Mouse (Mus musculus): ENCODE measurements around the gene Fdxr.
A peak's percentile ranks its signal among the peaks of the same experiment; 100 is the strongest.

Gene Fdxr

DNA sequence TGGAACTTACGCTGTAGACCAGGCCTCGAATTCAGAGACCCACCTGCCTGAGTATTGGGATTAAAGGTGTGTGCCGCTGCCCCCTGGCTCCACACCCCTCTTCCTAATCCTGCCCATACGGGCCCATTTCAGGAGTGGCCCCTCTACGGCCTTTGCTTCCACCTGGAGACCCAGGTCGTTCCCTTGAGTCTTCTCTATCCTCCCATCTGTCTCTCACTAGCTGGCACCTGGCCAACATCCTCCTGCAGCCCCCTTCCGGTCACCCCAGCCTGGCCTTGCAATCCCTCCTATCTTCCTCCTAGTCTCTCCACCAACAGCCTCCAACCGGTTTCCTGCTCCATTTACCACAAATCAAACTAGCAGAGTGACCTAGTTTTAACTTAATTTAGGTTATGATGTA, 13.0 kb upstream of the Fdxr start:
- no peak for DNase-seq (ENCODE audit: low spot score in 2 of 2)

DNA sequence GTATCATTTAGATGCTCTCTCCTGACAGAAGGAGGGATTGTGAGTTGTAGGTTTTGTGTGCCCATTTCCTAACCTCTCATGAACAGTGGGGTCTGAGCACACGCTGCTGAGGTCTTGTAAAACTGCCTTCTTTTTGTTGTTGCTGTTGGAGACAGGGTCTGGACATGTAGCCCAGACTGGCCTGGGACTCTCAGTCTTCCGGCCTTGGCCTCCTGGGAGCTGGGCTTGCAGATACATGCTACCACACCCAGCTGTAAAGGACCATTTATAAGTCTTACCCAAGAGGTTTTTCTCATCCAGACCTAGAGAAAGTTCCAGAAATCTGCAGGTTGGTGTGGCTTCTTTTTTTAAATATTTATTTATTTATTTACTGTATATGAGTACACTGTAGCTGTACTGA, 11.5 kb upstream of the Fdxr start:
- no peak for DNase-seq (ENCODE audit: low spot score in 2 of 2)

DNA sequence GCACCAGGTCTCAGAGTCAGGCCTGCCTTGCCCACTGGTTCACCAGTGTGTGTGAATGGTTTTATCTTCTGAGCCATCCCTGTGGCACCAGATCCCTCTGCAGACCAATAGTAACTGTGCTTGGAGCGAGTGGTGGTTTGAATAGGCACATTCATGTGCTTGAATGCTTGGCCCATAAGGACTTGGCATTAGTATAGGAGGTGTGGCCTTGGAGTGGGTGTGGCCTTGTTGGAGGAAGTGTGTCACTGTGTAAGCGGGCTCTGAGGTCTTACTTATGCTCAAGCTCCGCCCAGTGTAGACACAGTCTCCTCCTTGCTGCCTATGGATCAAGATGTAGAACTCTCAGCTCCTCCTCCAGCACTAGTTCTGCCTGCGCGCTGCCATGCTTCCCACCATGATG, 10.5 kb upstream of the Fdxr start:
- no peak for DNase-seq (ENCODE audit: low spot score in 2 of 2)

- no peak for DNase-seq (ENCODE audit: low spot score in 2 of 2)
These were observed 9.5 kb upstream of the Fdxr start for GRCm38 (mm10) chr11:115286201-115286993.

DNA sequence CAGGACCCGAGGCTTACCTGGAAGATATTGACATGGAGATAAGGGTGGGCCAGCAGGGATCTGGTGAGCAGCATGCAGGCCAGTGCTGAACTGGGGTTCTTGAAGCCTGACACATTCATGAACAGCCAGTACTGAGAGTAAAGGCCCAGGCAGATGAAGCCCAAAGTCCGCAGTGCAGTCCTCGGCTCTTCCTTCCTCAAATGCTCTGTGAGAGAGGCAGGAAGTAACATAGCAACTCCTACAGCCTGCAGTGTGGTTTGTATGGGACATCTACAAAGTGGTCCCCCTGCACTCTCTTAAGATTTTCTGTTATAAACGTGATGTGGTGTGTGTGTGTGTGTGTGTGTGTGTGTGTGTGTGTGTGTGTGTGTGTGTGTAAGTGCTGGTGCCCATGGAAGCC, 8.4 kb upstream of the Fdxr start:
- no peak for DNase-seq (ENCODE audit: low spot score in 2 of 2)

- DNase-seq (ENCODE audit: low spot score in 2 of 2), result no peak
These were observed 7.2 kb upstream of the Fdxr start for GRCm38 (mm10) chr11:115283891-115284620.

GRCm38 (mm10) chr11:115283486-115283765, 6.6 kb upstream of the Fdxr start:
- no peak for DNase-seq (ENCODE audit: low spot score in 2 of 2)

GRCm38 (mm10) chr11:115282723-115283485, 6.1 kb upstream of the Fdxr start:
- DNase-seq (ENCODE audit: low spot score in 2 of 2), result no peak

DNA sequence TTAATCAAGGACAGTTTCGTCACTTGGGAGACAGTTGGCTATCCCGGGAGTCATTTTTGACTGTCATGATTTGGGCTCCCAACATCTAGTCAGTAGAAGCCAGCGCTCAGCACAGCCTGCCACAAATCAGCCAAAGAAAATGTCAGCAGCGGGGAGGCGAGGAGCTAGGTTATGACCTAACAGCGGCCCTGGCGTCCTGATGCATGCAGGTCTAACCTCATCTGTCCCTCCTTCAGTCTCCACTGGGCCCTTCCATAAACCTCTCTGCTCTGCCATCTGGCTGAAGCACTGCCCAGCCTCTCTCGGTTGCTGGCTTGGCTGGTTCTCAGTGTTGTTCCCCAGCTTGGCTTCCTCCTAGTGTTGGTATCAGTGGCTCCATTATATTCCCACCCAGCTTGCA, 5.4 kb upstream of the Fdxr start:
- no peak for DNase-seq (ENCODE audit: low spot score in 2 of 2)

DNA sequence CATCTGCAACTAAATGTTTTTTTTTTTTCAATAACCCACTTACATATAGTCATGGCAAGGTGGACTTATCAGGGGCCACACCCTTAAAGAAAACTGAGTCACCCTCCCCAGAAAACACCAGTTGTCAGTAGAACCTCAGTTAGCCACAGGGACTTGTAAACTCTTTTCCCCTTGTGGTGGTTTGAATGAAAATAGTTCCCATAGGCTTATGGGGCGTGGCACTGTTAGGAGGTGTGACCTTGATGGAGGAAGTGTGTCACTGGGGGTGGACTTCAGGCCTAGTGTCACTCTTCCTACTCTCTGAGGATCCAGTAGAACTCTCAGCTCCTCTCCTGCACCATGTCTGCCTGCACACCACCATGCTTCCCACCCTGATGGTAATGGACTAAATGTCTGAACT, 2.9 kb upstream of the Fdxr start:
- no peak for DNase-seq (ENCODE audit: low spot score in 2 of 2)

- no peak for DNase-seq (ENCODE audit: low spot score in 2 of 2)
These were observed 1.3 kb upstream of the Fdxr start for GRCm38 (mm10) chr11:115278176-115278575.

DNA sequence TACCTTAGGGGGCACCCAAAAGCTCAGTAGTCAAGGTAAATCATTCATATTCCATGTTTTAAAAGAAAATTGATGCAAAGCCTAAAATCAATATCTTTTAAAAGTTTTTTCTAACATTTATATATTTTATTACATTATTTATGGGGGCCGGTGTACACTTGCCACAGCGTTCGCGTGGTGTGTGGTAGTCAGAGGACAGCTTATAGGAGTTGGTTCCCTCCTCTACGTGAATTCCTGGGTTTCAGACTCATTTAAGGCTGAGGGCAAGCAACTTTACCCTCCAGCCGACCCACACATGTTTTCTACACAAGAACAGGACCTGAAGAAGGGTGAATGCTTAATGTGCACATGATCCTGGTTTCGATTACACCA, 740 bp upstream of the Fdxr start:
- no peak for DNase-seq (ENCODE audit: low spot score in 2 of 2)

DNA sequence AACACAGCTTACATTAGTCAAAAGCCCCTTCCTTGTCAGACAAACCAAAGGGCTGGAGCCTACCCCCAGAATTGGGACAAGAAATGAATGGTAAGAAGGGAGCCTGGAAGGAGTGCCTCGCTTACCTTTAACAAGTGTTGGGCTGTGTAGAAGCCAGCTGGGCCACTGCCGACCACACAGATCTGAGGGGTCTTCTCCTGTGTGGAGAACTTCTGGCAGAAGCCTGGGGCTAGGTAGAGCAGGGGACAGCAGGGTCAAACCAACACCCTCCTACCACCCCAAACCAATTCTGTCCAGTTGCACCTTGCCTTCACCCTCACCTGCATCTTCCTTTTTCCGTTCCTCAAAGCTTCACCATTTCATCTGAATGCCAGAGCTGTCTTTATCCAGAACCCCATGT, 896 bp downstream of the Fdxr start:
- no peak for DNase-seq (ENCODE audit: low spot score in 2 of 2)

DNA sequence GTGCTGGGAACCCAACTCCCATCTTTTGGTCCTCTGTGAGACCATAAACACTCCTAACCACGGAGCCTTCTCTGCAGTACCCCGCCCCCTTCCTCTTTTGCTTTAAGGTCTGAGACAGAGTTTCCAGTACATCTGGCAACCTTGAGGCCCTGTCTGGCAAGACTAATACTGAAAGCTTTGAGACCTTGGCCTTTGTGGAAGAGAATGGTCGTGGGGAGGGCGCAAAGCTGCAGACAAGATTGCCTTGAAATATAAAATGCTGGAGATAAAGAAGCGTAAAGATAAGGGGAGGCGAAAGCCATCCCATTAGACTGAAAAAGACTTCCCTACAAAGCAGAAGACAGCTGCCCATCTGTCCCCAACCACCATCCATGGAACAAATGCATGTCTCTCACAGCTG, 1.3 kb downstream of the Fdxr start:
- DNase-seq (ENCODE audit: low spot score in 2 of 2), result no peak

GRCm38 (mm10) chr11:115274771-115275170, 2.1 kb downstream of the Fdxr start:
- no peak for DNase-seq (ENCODE audit: low spot score in 2 of 2)

DNA sequence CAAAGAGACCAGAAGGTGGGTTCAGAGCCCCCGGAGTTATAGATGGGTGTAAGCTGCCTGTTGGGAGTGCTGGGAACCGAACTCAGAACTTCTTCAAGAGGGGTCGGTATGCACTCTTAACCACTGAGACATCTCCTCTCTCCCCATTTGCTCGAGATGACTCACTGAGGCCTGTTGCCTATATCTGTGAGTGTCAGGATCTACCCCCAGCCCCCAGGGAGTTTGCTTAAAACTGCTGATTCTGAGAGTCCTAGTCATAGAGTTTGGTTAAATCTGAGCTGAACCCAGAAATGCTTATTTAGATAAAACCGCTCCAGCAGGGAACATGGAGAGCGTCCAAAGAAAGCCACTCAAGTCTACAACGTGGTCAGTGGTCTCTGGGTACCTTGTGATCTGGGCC, 2.7 kb downstream of the Fdxr start:
- no peak for DNase-seq (ENCODE audit: low spot score in 2 of 2)

DNA sequence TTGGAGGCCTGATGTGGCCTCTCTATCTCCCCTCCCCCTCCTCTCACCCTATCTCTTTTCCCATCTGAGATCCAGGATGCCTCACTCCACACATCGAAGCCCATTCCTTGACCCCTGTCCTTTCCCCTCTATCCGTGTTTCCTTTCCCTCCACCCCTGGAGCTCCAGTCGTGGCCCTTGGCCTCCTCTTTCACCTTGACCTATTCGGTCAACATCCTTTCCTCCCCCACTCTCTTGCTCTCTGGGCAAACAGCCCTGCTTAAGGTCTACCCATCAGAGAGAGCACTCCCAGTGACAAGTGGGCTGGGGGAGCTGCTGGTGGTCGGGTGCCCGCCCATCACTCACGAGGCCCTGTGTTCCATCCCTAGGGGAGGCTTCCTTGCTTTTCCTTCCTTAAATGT, 3.1 kb downstream of the Fdxr start:
- no peak for DNase-seq (ENCODE audit: low spot score in 2 of 2)

GRCm38 (mm10) chr11:115272894-115273498, 3.9 kb downstream of the Fdxr start:
- DNase-seq (ENCODE audit: low spot score in 2 of 2), result no peak

DNA sequence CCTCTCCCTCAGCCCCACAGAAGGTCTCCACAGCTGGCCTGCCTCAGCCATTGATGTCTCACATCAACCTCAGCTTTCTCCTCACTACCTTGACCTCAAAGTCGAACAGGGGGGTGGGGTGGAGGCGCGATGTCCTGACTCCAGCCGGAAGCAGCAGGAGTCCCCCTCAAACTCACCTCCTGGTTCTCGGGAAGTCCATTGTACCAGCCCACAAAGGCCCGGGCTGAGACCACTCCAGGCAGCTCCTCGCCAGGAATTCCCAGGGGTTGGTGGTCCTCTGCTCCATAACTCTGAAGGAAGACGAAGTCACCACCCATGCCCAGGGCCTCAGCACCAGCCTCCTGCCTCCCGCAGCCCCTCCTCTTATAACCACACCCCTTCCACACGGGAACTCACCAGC, 5.4 kb downstream of the Fdxr start:
- DNase-seq (ENCODE audit: low spot score in 2 of 2), result no peak

- no peak for DNase-seq (ENCODE audit: low spot score in 2 of 2)
These were observed 5.8 kb downstream of the Fdxr start for GRCm38 (mm10) chr11:115271052-115271451.

GRCm38 (mm10) chr11:115270148-115270861, 6.5 kb downstream of the Fdxr start:
- peak; percentile 70 to 84 for DNase-seq (ENCODE audit: low spot score in 2 of 2)

Measured in frontal cortex, postnatal 14 days (tissue).